Mouse (Mus musculus): ENCODE measurements around the gene Pald1. TPM values are rescaled to one million over a fixed set of nuclear protein-coding genes. Genes with fewer than 3 reads are reported as not detected.

Pald1 gene
- polyA plus RNA-seq, 1 experiment from 2014 or later, result 35.7 TPM

- Histone ChIP-seq H3K4me3 (no peak overlapping the region), H3K36me3 (peaks cover 42% of the 10 kb centered on the region), H3K4me1 (replicated peaks) (peaks cover 14% of the 10 kb centered on the region), H3K9me3 (no peaks in the 10 kb centered on the region), H3K27ac (no peak overlapping the region), H3K27me3 (ENCODE audit: insufficient read depth, poor library complexity, severe bottlenecking) (no peaks in the 10 kb centered on the region)
- 90% methylated on average over 11 of the region's 11 CpGs for WGBS
- no peak for DNase-seq (ENCODE audit: low spot score)
These were observed 45.7 kb downstream of the Pald1 start for GRCm38 (mm10) chr10:61337665-61338064.

DNA sequence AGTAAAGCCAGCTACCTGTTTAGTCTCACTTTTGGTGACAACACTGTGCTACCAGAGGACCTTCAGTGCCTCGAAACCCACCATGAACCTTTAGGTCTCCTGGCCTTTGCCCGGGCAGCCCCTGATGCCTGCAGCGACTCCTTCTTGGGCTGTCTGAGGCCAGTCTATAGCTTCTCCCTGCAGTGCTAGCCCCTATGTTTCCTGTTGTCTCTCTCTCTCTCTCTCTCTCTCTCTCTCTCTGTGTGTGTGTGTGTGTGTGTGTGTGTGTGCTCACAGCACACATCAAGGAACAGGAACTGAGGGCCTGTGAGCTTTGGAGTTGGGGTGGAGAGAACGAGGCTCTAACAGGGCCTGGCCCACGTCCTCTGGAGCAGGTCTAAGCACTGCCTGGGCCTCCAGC lies 46.7 kb downstream of the Pald1 start:
- Histone ChIP-seq H3K4me1 (replicated peaks) (peaks cover 14% of the 10 kb centered on the region), H3K27me3 (ENCODE audit: insufficient read depth, poor library complexity, severe bottlenecking) (no peaks in the 10 kb centered on the region), H3K27ac (no peak overlapping the region), H3K9me3 (no peaks in the 10 kb centered on the region), H3K36me3 (peaks cover 38% of the 10 kb centered on the region), H3K4me3 (no peak overlapping the region)
- DNase-seq (ENCODE audit: low spot score), result no peak
- WGBS, result 79% methylated on average over 5 of the region's 5 CpGs

GRCm38 (mm10) chr10:61336137-61336536 lies 47.2 kb downstream of the Pald1 start:
- Histone ChIP-seq H3K27ac (no peak overlapping the region), H3K9me3 (no peaks in the 10 kb centered on the region), H3K27me3 (ENCODE audit: insufficient read depth, poor library complexity, severe bottlenecking) (no peaks in the 10 kb centered on the region), H3K36me3 (peaks cover 38% of the 10 kb centered on the region), H3K4me3 (no peak overlapping the region), H3K4me1 (replicated peaks) (peaks cover 13% of the 10 kb centered on the region)
- peak; percentile 82 for DNase-seq (ENCODE audit: low spot score)
- WGBS, result 27% methylated on average over 6 of the region's 6 CpGs

- WGBS, result 73% methylated on average over 7 of the region's 7 CpGs
- H3K9me3 ChIP-seq, result no peaks in the 10 kb centered on the region
- no peak for DNase-seq (ENCODE audit: low spot score)
These were observed 48.8 kb downstream of the Pald1 start for GRCm38 (mm10) chr10:61334545-61334944.

GRCm38 (mm10) chr10:61331046-61331445 lies 52.3 kb downstream of the Pald1 start:
- Histone ChIP-seq H3K36me3 (peaks cover 18% of the 10 kb centered on the region), H3K27me3 (ENCODE audit: insufficient read depth, poor library complexity, severe bottlenecking) (no peaks in the 10 kb centered on the region), H3K4me1 (replicated peaks) (peaks cover 27% of the 10 kb centered on the region), H3K27ac (no peak overlapping the region), H3K9me3 (no peaks in the 10 kb centered on the region), H3K4me3 (no peak overlapping the region)
- DNase-seq (ENCODE audit: low spot score), result no peak
- 89% methylated on average over 5 of the region's 5 CpGs for WGBS

More at GRCm38 (mm10) chr10:61334545-61334944, 48.8 kb downstream of the Pald1 start:
- H3K4me1 ChIP-seq (replicated peaks), result 0 out of 2 replicates have a peak, but pooled peaks cover 3% of the 10 kb centered on the region
- no peak overlapping the region for H3K4me3 ChIP-seq
- no peaks in the 10 kb centered on the region for H3K27me3 ChIP-seq (ENCODE audit: insufficient read depth, poor library complexity, severe bottlenecking)
- H3K36me3 ChIP-seq, result peaks cover 28% of the 10 kb centered on the region
- H3K27ac ChIP-seq, result no peak overlapping the region

- no peaks in the 10 kb centered on the region for H3K27me3 ChIP-seq (ENCODE audit: insufficient read depth, poor library complexity, severe bottlenecking)
- peaks cover 24% of the 10 kb centered on the region for H3K36me3 ChIP-seq
- H3K4me3 ChIP-seq, result no peak overlapping the region
- H3K4me1 ChIP-seq (replicated peaks), result peaks cover 38% of the 10 kb centered on the region
- WGBS, result 46% methylated on average over 7 of the region's 7 CpGs
- peak overlapping the region; percentile 50; the same call in 1 of the 2 replicates for H3K27ac ChIP-seq
- no peaks in the 10 kb centered on the region for H3K9me3 ChIP-seq
- DNase-seq (ENCODE audit: low spot score), result no peak
These were observed 54.4 kb downstream of the Pald1 start for GRCm38 (mm10) chr10:61328927-61329326.

GRCm38 (mm10) chr10:61327545-61327944 lies 55.8 kb downstream of the Pald1 start:
- Histone ChIP-seq H3K27me3 (ENCODE audit: insufficient read depth, poor library complexity, severe bottlenecking) (no peaks in the 10 kb centered on the region), H3K27ac (peak overlapping the region; percentile 71), H3K4me3 (no peak overlapping the region), H3K36me3 (peaks cover 24% of the 10 kb centered on the region), H3K9me3 (0 out of 2 replicates have a peak, but pooled peaks cover 6% of the 10 kb centered on the region), H3K4me1 (replicated peaks) (peaks cover 38% of the 10 kb centered on the region)
- no peak for DNase-seq (ENCODE audit: low spot score)
- WGBS, result 77% methylated on average over 10 of the region's 10 CpGs

DNA sequence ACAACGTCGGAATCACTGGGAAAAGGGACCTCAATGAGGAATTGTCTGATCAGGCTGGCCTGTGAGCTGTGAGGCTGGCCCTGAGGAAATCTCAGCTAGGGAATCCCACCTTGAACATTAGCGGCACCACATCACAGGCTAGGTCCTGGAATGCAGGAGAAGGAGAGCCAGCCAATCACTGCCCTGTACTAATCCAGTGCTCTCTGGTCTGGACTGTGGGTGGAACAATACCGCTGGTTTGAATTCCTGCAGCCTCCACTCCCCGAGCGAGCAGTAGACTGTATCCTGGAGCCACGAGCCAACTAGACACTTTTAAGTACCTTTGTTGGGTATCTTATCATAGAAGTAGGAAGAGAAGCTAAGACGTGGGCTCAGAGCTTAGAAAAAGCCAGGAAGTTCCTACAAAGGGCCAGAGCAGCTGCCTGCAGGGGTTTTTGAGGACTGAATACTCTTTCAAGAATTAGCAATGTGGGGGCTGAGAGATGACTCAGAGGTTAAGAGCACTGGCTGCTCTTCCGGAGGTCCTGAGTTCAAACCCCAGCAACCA lies 57.5 kb downstream of the Pald1 start:
- WGBS, result 59% methylated on average over 9 of the region's 9 CpGs
- Histone ChIP-seq H3K9me3 (0 out of 2 replicates have a peak, but pooled peaks cover 6% of the 10 kb centered on the region), H3K27me3 (ENCODE audit: insufficient read depth, poor library complexity, severe bottlenecking) (no peaks in the 10 kb centered on the region), H3K4me3 (no peak overlapping the region), H3K27ac (peak overlapping the region; percentile 35; the same call in 1 of the 2 replicates), H3K4me1 (replicated peaks) (peaks cover 38% of the 10 kb centered on the region), H3K36me3 (peaks cover 39% of the 10 kb centered on the region)
- DNase-seq (ENCODE audit: low spot score), result no peak

- peaks cover 50% of the 10 kb centered on the region for H3K36me3 ChIP-seq
- H3K27me3 ChIP-seq (ENCODE audit: insufficient read depth, poor library complexity, severe bottlenecking), result no peaks in the 10 kb centered on the region
- no peak for DNase-seq (ENCODE audit: low spot score)
- H3K4me3 ChIP-seq, result no peak overlapping the region
- H3K9me3 ChIP-seq, result 0 out of 2 replicates have a peak, but pooled peaks cover 6% of the 10 kb centered on the region
- no peak overlapping the region for H3K27ac ChIP-seq
- H3K4me1 ChIP-seq (replicated peaks), result peaks cover 38% of the 10 kb centered on the region
- WGBS, result 75% methylated on average over 8 of the region's 8 CpGs
These were observed 58.6 kb downstream of the Pald1 start for GRCm38 (mm10) chr10:61324717-61325116.

GRCm38 (mm10) chr10:61318527-61318926 lies 64.8 kb downstream of the Pald1 start:
- no peaks in the 10 kb centered on the region for H3K27me3 ChIP-seq (ENCODE audit: insufficient read depth, poor library complexity, severe bottlenecking)
- no peak overlapping the region for H3K4me3 ChIP-seq
- H3K27ac ChIP-seq, result no peak overlapping the region
- H3K36me3 ChIP-seq, result peaks cover 54% of the 10 kb centered on the region
- 0 out of 2 replicates have a peak, but pooled peaks cover 6% of the 10 kb centered on the region for H3K9me3 ChIP-seq
- peaks cover 15% of the 10 kb centered on the region for H3K4me1 ChIP-seq (replicated peaks)
- no peak for DNase-seq (ENCODE audit: low spot score)
- WGBS, result 92% methylated on average over 3 of the region's 3 CpGs

- Histone ChIP-seq H3K27ac (no peak overlapping the region), H3K27me3 (ENCODE audit: insufficient read depth, poor library complexity, severe bottlenecking) (no peaks in the 10 kb centered on the region), H3K4me3 (no peak overlapping the region), H3K36me3 (peaks cover 24% of the 10 kb centered on the region), H3K4me1 (replicated peaks) (peaks cover 26% of the 10 kb centered on the region), H3K9me3 (no peaks in the 10 kb centered on the region)
- no peak for DNase-seq (ENCODE audit: low spot score)
- 14% methylated on average over 9 of the region's 9 CpGs for WGBS
These were observed 67.9 kb downstream of the Pald1 start for GRCm38 (mm10) chr10:61315324-61315880.

DNA sequence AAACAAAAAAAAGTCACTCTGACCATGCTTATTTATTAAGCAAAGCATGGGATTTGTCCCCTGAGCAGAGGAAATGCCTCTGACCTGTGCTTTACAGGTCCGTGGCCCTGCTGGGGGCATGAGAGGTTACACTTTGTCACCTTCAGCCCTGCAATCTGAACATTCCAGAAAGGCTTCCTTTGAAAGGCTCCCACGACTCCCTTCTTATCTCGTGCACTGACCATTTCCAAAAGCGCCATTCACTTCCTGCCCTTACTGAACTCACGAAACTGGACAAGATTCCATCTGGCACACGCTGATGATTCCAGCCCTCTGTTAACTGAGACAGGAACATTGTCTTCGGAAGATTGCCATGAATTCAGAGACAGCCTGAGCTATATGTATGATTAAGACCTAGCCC lies 69.6 kb downstream of the Pald1 start:
- no peak overlapping the region for H3K27ac ChIP-seq
- no peak overlapping the region for H3K4me3 ChIP-seq
- H3K36me3 ChIP-seq, result peaks cover 9% of the 10 kb centered on the region; the same call in 1 of the 2 replicates
- peaks cover 36% of the 10 kb centered on the region for H3K4me1 ChIP-seq (replicated peaks)
- no peaks in the 10 kb centered on the region for H3K9me3 ChIP-seq
- WGBS, result 63% methylated on average over 7 of the region's 7 CpGs
- no peaks in the 10 kb centered on the region for H3K27me3 ChIP-seq (ENCODE audit: insufficient read depth, poor library complexity, severe bottlenecking)
- no peak for DNase-seq (ENCODE audit: low spot score)

GRCm38 (mm10) chr10:61312754-61313153 lies 70.6 kb downstream of the Pald1 start:
- H3K27me3 ChIP-seq (ENCODE audit: insufficient read depth, poor library complexity, severe bottlenecking), result no peaks in the 10 kb centered on the region
- no peak overlapping the region for H3K27ac ChIP-seq
- DNase-seq (ENCODE audit: low spot score), result no peak
- WGBS, result 65% methylated on average over 7 of the region's 7 CpGs
- H3K4me1 ChIP-seq (replicated peaks), result peaks cover 42% of the 10 kb centered on the region
- H3K9me3 ChIP-seq, result no peaks in the 10 kb centered on the region
- H3K36me3 ChIP-seq, result no peaks in the 10 kb centered on the region
- no peak overlapping the region for H3K4me3 ChIP-seq
